Mouse (Mus musculus) cerebellum, adult 11-12 months (tissue): ENCODE results near the gene Prr11.
"Not testable (repeated sequence)": the region's sequence is repeated elsewhere in the genome, so short reads cannot be mapped to it uniquely, and the experiment has no call there.

Source experiments
- DNase-seq: peaks from one replicate; pipeline ENCODE4 v3.0.0; 2022

Gene Prr11

DNA sequence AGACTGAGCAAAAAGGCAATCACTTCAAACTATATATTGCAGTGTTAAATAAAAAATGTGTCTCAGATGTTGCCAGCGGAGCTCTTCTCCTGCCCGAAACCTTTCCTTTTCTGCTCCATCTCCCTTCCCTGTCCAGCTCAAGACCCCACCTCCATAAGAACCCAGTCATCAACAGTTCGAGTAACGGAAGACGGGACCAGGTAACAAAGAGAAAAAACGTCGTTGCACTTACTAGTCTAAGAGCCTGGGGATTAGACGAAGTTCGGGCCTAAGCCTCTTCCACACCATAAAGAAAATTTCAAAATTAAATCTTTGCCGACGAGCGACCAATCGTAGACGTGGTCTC lies at the start of gene Prr11:
TSS of gene Prr11 (minus strand) at position 300 of the 346 bp plus-strand sequence.
- DNase-seq, result no peak

DNA sequence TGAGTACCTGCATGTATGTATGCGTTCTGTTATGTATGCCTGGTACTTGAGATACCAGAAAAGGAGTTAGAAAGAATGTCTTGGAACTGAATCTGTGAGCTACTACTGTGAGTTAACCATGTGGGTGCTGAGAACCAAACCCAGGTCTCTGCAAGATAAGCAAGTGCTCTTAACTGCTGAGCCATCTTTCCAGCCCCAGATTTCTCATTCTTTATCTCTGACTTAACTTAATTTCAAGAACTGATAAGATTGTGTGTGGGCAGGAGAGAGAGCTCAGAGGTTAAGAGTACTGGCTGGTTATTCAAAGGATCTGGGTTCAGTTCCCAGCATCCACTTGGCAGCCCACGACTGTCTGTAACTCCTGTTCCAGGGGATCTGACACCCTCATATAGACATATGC lies 49.5 kb upstream of the Prr11 start:
- no peak for DNase-seq

DNA sequence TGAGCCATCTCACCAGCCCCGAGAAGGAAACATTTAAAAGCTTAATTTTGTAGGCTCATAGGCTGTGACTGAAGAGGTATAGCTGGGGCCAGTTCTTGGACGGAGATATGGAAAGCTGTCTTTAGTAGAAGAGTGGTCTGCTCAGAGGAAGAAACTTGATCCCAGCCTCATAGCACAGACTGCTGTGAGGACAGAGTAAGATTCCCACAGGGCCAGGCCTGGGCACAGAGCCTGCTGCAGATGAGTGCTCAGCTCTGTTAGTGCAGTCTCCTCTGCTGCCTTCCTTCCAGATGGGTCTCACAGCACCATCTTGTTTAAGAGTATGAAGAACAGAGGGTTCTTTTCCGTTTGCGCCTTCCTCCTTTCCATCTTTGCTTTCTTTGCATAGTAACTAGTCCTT lies 27.7 kb upstream of the Prr11 start:
- DNase-seq, result no peak

DNA sequence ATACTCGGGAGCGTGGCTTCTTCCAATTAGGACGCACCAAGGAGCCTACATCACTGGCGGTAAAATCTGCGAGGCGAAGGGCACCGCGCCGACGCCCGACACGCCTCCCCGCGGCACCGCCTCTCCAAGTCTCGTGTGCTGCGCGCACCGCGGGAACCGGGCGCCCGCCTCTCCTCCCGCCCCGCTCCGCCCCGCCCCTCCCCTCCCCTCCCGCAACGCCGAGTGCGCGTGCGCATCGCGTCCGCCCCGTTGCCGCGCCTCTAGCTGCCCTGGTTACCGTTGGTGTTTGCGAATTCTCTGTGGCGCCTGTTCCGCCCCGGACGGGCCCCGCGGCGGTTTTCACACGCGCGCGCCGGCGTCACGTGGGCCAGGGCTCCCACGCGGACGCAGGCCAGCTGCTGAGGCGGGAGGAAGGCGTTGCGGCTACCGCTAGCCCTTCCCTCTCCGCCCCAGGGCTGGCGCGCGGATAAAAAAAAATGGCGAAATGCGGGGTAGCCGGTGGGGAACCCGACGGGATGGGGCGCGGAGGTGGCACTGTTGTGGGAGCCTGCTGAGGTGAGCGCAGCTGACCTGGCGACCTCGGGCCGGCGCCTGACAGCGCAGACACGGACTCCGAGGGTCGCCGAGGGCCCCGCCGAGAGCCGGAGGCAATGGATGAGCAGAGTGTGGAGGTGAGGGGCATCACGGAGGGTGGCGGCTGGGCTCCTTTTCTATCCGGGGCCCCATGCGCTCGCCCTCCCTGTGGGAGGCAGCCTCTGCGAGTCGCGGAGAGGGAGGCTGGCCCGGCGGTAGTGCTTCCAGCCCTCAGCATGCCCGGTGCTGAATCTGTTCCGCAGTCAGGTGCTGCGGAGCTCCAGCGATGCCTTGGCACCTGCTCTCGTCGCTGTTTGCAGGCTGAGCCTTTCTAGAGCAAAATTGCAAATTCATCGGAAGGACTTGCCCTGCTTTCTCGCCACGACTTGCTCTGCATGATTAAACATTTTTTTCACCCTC lies 18.6 kb upstream of the Prr11 start, which contains the start of gene Trim37:
TSS of gene Trim37 (plus strand) at position 254 of the 993 bp plus-strand sequence.
- DNase-seq, result peak; percentile 90

DNA sequence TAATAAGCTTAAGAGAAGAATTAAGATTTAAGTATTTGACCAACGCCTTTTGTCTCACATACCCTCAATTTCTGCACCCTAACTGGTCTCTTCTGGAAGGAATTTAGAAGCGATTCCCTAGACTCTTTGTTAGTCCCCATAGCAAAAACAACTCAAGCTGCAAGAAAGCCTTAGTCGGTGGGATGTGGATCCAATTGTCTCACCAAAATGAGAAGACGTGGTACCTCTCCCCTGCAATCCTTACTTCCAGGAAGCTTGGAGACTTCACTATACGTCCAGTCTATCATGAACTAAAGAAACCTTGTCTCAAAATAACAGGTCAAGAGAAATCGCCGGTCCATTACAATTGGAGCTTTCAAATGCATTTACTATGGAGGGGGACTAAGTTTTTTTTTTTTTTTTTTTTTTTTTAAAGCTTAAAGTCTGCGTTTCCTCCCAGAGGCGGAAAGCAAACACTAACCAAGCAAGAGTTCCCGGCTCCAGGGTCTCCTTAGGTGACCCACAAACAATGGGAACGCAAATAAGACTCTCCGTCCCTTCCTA lies 17.8 kb upstream of the Prr11 start:
- DNase-seq, result no peak

DNA sequence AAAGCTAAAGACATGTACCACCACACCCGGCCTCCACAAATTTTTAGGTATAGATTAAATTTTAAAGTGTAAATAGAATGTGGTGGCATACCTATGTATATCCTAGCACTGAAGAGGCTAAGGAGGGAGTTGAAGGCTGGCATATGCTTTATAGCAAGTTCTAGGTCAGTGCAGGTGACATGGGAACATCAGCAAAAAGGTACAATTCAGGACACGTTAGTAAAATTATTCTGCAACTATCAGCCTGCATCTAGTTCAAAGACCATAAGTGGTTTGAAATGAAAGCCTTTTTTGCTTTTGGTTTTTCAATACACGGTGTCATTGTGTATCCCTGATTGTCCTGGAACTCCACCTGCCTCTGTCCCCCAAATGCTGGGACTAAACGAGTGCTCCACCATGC lies 17.1 kb upstream of the Prr11 start:
- DNase-seq, result no peak

DNA sequence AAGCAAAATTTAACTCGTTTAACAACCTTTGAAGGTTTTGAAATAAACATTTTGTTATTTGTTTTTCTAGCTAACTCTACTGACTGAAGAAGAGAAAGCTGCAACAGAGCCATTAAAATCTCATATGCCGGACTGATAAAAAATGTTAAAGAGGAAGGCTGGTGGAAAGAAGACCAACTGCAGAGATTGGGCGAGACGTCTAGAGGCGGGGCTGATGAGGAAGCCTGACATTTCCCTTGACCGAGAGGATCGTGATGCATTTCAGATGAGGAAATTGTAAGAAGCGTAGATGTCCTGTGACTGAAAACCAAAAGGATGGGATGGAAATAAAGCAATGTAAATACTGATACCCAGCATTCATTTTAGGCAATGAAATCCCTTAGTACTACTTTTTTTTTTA lies 13.4 kb upstream of the Prr11 start:
- no peak for DNase-seq

DNA sequence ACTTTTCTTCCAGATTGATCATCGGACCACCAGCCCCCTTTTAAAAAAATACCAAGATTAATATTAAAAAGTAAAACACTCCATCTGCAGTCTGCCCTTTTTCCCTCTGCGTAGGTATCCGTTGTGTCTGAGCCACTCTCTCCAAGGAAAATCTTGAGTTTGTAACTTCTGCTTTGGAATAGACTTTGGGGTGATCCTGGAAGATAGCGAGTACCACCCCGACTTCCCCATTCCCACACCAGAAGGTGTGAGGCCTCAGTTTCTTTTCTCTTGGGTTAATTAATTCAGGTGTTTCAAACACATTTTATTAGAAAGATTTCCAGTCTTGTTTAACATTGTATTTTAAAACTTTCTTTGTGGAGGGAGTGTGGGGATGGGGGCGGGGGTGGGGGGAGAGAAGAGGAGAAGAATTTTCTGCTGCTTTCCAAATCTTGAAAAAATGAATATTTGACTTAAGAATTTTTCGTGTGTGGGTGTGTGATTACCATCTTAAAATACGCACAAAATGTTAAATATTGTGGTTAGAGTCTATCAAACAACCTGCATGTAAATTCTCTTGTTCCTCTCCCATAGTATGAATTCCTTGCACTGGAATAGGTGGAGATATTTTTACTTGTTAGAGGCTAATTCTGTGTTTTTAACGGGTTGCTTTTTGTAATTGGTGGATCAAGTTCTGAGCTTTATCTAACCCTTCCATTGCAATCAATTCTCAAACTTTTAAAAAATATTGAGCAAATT lies 1.8 kb upstream of the Prr11 start:
- DNase-seq, result no peak

DNA sequence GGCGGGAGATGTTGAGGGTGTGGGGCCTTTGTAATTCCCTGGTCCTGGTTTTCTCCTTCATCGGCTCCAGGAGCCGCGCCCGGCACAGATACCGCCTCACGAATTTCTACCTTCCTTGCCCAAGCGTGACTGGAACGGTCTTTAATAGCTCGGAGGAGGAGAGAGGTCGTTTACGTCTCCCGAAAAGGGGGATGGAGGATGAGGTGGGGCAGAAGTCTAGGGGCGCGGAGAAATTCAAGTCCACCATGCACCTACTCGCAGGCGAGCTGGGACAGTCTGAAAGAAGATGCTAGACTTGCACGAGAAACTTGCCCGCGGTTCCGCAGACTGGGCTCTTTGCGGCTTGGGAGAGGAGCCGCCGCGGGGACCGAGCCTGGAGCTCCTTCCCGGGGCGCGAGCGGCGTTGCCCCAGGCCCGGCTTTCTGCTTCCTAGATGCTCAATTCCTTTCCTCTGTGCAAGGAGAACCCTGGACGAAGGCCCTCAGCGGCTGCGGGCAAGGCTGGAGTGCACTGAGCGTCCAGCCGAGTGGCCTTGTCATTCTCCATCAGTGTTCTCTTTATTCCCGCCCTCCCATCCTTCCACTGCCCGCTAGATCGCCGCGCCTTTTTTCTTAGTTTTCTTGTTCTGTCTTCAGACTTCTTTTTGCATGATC lies 1.1 kb upstream of the Prr11 start:
- DNase-seq, result no peak

DNA sequence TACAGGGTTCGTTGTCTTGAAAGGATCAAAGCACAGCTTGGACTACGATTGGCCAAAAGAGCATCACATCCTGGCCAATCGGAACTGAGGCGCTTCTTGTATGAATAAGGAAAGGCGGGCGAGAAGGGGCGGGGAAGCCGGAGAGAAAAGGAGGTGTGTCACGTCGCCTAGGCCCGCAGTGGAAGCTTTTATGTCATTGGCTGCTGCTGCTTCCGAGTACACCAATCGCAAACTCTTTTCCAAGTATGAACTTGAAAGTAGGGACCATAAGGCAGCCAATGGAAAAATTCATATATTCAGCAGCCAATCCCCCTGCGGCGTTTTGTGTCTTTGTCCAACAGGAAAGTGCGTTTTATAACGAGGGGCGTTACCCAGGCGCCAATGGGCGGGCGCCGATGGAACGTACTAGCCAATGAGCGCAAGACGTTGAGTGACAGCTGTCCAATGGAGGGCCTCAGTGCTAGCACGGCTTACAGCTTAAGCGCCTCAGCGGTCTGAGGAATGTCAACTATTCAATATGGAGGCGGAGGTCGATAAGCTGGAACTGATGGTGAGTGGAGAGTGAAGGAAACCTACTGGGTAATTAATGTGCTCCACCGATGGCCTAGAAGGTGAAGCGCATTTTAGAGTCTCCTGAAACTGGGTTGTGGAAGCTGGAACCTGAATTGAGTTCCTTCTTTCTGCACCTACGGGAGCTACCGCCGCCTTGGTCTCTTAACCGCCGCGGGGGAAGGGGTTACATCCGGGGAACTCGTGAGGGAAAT lies 429 bp upstream of the Prr11 start, which contains the start of gene Ska2:
TSS of gene Ska2 (plus strand) at position 480 of the 764 bp plus-strand sequence.
- DNase-seq, result peak; percentile 99

DNA sequence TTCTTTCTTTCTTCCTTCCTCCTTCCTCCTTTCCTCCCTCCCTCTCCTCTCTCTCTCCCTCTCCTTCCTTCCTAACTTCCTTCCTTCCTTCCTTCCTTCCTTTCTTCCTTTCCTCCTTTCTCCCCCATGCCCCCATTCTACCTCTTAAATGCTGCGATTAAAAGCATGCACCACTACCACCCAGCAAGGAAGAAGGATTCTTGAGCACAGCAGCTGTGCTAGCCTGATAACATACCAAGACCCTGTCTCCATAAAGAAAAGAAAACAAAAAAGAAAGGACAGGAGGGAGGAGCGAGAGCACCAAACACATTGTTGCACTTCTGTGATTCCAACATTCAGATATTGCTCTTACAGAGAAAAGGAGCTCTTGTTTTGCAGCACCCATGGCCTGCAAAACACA lies 21.4 kb downstream of the Prr11 start:
- DNase-seq, result no peak

DNA sequence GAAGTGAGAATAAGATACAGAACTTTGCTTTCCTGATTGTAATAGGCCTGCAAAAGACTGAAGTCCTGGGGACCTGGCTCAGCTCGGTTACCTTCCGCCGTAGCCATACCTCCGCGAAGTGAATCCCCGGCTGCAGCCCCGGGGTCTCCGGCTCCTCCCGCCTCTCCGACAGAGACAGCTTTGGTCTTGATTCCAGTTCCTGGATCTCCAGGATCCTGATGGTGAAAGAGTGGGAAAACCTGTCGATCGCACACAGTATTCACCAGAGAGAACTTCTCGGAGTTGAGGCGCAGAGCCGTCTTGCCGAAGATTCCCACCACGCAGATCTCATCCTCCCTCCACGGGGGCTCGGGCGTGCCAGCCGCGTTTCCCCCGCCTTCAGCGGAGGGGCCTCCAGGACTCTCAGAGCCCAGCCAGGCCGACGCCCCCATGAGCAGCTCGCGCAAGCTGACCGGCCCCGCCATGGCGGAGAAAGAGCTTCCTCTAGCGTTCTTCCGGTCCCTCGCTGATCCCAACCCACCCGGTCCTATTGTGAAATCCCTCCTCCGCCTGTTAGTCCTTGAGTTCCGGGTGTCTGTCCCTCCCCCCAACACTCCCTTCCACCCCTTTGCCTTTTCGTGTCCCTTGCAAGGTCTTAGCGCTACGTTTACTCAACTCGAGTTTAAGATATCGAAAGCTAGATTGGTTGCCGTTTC lies 22.1 kb downstream of the Prr11 start, which contains the start of gene Smg8:
TSS of gene Smg8 (minus strand) at position 485 of the 695 bp plus-strand sequence.
- DNase-seq, result peak; percentile 73

DNA sequence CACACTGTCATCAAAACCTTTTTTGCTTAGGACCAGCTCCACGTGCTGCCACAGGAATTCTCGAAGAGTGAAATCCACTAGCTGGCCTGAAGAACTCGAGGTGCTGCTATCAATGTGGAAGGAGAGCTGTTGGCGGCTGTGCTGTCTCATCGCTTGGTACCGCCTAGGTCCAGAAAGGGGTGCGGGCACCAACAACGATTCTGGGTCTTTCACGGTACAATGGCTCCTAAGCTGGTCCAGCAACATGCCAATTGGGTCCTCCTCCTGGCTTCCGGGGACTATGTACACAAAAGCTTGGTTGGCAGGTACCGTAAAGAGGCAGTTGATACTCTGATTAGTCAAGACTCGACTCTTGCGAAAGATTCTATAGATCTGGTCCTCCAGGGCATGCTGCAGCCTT lies 23.0 kb downstream of the Prr11 start:
- DNase-seq, result no peak

DNA sequence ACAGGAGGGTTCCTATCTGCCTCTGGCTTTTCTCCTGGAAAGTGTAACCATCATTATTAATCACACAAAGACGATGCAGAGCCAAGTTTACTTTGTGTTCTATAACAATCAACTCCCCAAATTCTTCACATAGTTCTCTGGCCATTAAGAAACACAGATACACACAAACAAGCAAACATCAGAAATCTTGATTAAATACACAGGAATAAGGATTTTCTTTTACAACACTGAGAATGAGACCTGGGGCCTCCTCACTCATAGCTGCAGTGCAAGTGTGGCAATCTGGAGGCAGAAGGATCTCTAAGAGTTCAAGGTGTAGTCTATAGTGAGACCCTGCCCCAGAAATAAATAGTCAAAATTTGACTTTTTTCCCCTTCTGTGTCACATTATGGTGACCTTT lies 24.8 kb downstream of the Prr11 start:
- DNase-seq, result no peak

DNA sequence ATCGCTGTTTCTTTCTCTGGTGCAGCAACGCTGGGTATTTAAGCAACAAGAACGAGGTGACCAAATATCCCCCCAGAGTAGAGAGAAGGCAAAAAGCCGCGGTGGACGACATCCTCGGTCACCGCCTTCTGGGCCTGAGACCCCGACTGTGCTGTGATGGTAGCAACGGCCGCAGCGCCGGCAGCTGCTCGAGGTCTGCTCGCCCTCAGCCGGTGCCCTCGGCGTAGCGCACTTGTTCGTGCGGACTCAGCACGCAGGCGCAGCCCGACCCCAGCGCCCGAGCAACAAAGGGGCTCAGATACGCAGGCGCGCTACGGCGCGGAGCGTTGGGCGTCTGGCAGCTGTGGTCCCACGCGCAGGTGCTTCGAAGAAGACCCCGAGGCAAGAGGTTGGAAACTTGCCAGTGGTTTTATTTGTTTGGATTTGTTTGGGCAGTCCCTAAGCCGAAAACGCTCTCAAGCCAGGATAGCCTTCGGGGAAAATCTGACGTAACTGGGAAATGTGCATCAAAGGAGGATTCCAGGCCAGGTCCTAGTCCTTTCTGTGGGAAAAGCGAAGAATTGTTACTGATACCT lies 34.6 kb downstream of the Prr11 start, which contains the start of gene Gdpd1:
TSS of gene Gdpd1 (minus strand) at position 197 of the 575 bp plus-strand sequence.
- peak; percentile 90 for DNase-seq

DNA sequence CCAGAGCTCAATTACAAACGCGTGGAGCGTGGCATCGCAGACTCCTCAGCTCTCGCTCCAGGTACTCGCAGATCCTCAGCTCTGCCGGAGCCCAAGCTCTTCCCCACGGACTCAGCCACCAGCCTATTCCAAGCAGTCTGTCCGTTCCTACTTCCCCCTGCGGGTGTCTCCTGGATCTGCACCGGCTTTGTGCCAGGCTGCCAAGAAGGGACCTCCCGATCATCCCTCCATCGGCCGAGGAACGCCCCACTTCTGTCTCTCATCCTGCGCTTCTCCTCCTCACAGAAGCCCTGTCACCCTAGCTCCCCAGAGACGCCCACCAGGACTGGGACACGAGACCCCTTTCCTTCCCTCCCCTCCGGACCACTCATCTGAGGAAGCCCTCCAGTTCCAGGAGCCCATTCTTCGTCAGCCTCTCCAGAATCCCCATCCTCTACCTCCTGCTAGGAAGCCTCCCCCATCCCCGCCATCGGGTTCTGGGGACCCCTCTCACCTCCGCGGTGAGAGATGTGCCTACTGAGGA lies 35.1 kb downstream of the Prr11 start:
- peak; percentile 79 for DNase-seq

DNA sequence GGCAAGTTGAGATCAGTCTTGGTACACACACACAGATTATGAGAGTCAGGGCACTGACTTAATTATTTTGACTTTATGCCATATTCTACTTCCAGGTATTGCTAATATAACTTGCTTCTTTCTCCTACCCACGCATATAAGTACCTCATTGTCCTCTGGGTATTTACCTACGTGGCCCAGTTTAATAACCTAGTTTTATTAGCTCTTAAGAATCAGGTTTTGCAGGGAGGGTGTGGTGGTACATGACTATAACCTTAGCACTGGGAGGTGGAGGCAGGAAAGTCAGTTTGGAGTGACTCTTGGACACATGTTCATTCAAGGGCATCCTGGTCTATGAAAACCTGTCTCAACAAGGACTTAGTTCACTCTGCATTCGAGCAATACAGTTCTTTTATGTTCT lies 46.4 kb downstream of the Prr11 start:
- no peak for DNase-seq

DNA sequence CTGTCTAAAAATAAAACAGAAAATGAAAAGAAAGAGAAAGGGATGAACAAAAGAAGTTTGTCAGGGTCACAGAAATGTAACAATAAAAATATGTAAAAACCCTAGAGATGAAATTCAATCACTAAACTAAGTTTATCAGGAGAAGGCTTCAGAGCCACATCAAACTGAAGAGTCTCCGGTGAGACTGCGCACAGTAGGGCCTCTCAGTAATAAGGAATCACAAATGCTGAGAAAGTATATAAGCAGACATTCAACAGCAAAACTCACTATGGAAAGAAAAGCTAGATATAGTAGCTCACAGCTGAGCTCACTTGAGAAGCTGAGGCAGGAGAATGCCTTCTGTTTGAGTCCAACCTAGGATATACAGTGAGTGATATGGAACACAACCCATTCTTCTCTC lies 48.1 kb downstream of the Prr11 start:
- DNase-seq, result no peak

DNA sequence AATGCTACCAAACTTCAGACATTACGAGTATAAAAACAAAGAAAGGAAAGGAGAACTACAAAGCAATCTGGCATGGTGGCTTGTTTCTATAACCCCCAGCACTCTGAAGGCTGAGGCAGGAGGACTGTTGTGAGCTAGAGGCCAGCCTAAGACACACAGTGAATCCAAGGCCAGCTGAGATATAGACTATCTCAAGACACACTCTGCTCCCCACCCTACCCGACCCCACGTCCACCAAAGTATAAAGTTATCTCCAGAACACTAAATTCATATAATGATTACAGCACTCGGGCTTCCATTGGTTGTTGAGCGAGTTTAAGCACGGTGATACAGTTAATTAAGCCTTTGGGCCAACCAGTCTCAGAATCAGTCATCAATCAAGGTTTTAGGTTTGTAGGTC lies 52.2 kb downstream of the Prr11 start:
- no peak for DNase-seq

DNA sequence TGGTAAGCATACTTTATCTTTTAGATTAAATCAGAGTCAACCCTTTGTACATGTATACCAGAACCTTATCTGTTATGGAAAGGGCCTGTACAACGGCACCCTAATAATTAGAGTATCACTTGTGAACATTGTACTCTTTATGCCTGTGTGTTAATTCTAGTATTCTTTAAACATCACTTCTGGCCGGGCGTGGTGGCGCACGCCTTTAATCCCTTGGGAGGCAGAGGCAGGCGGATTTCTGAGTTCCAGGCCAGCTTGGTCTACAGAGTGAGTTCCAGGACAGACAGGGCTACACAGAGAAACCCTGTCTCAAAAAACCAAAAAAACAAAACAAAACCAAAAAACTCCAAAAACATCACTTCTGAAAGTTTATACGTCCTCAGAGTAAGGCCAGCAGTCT lies 59.6 kb downstream of the Prr11 start:
- not testable (repeated sequence) for DNase-seq

DNA sequence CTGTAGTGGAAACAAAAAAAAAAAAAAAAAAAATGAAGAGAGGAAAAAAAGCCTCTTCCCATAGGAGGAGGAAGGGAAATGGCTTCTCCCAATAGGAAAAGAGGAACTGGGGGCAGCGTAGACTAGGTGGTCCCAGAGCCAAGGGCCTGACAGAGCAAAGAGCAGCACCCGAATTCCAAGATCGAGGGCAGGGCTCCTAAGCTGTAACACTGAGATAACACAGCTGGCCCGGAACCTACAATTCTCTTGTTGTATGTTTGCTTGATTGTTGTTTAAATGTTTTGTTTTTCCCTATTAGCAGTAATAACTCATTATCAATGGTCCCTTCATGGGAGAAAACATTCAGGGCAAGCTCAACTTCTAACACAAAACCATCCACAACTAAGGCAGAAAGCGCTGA lies 61.5 kb downstream of the Prr11 start:
- no peak for DNase-seq
